Mouse (Mus musculus) ES-Bruce4 (cell line): ENCODE measurements around the gene Gal. TPM values are rescaled to one million over a fixed set of nuclear protein-coding genes. Genes with fewer than 3 reads are reported as not detected.
A peak's percentile ranks its signal among the peaks of the same experiment; 100 is the strongest.

Experiments used
- H3K27ac ChIP-seq: 2 replicates; pipeline ENCODE4 v1.5.1; 2012; ENCODE audit warnings: low read length, inconsistent platforms; ENCODE audit not compliant: insufficient read depth
- H3K27me3 ChIP-seq: 2 replicates; pipeline ENCODE4 v1.6.1; 2012; ENCODE audit warnings: mild to moderate bottlenecking, low read length, inconsistent platforms; ENCODE audit not compliant: control insufficient read depth, poor library complexity, insufficient read depth, severe bottlenecking
- H3K36me3 ChIP-seq: 2 replicates; pipeline ENCODE4 v1.6.1; 2012; ENCODE audit warnings: inconsistent platforms, mild to moderate bottlenecking, low read length, moderate library complexity; ENCODE audit not compliant: control insufficient read depth, poor library complexity, insufficient read depth, severe bottlenecking
- H3K4me1 ChIP-seq: one replicate; pipeline ENCODE4 v1.8.1; 2011; ENCODE audit warnings: low read length; ENCODE audit not compliant: control insufficient read depth, insufficient read depth
- H3K4me3 ChIP-seq: 2 replicates; pipeline ENCODE4 v1.5.1; 2011; ENCODE audit warnings: low read depth, mild to moderate bottlenecking, low read length
- H3K9ac ChIP-seq: 2 replicates; pipeline ENCODE4 v1.6.1; 2012; ENCODE audit warnings: low read depth, mild to moderate bottlenecking, inconsistent platforms; ENCODE audit not compliant: poor library complexity, severe bottlenecking
- H3K9me3 ChIP-seq: replicated peaks from 2 replicates; pipeline ENCODE4 v1.6.1; 2012; ENCODE audit warnings: mild to moderate bottlenecking, low read length, inconsistent platforms; ENCODE audit not compliant: control insufficient read depth, poor library complexity, insufficient read depth, severe bottlenecking
- CTCF ChIP-seq: IDR thresholded peaks from one replicate; pipeline ENCODE4 v1.8.1; 2011; ENCODE audit warnings: low read depth, low read length
- EP300 ChIP-seq: IDR thresholded peaks from 2 replicates; pipeline ENCODE4 v1.6.1; 2011; ENCODE audit warnings: low read depth, low read length; ENCODE audit not compliant: insufficient read depth
- POLR2A ChIP-seq: IDR thresholded peaks from one replicate; pipeline ENCODE4 v1.8.1; 2011; ENCODE audit warnings: low read length; ENCODE audit not compliant: insufficient read depth
- polyA plus RNA-seq: library from polyadenylated mRNA; stranded (reverse); fragments of >200 nt; gene quantifications from 2 replicates; pipeline ENCODE4 v1.2.4, GENCODE M21; 2011; ENCODE audit warnings: low read depth; ENCODE audit not compliant: missing spikeins, insufficient read depth, insufficient read length

Gal gene
- polyA plus RNA-seq, 1 experiment = 2.5 TPM

- H3K9me3 ChIP-seq = no peaks in the 10 kb centered on the region
- no peaks in the 10 kb centered on the region for H3K4me1 ChIP-seq
- H3K9ac ChIP-seq = no peak overlapping the region
- H3K27me3 ChIP-seq = no peaks in the 10 kb centered on the region
- H3K27ac ChIP-seq = no peak overlapping the region
- H3K36me3 ChIP-seq = no peaks in the 10 kb centered on the region
- no peak overlapping the region for H3K4me3 ChIP-seq
- no peak for TF ChIP-seq EP300
- TF ChIP-seq POLR2A = no peak
Observed at GRCm38 (mm10) chr19:3450714-3451113, 36.4 kb upstream of the Gal start.

GRCm38 (mm10) chr19:3449248-3449647, 34.9 kb upstream of the Gal start:
- H3K36me3 ChIP-seq = no peaks in the 10 kb centered on the region
- H3K4me1 ChIP-seq = no peaks in the 10 kb centered on the region
- no peak overlapping the region for H3K27ac ChIP-seq
- TF ChIP-seq CTCF (no peak), POLR2A (no peak), EP300 (no peak)
- no peaks in the 10 kb centered on the region for H3K9me3 ChIP-seq
- no peak overlapping the region for H3K9ac ChIP-seq
- no peaks in the 10 kb centered on the region for H3K27me3 ChIP-seq
- no peak overlapping the region for H3K4me3 ChIP-seq

GRCm38 (mm10) chr19:3447348-3447747, 33.0 kb upstream of the Gal start:
- H3K4me1 ChIP-seq = no peaks in the 10 kb centered on the region
- H3K36me3 ChIP-seq = no peaks in the 10 kb centered on the region
- H3K27me3 ChIP-seq = no peaks in the 10 kb centered on the region
- H3K9ac ChIP-seq = no peak overlapping the region
- no peak overlapping the region for H3K4me3 ChIP-seq
- TF ChIP-seq CTCF = peak; percentile 34
- TF ChIP-seq POLR2A = no peak
- no peak for TF ChIP-seq EP300
- no peaks in the 10 kb centered on the region for H3K9me3 ChIP-seq
- no peak overlapping the region for H3K27ac ChIP-seq

- Histone ChIP-seq H3K27me3 (no peaks in the 10 kb centered on the region), H3K36me3 (no peaks in the 10 kb centered on the region), H3K9ac (no peak overlapping the region), H3K27ac (no peak overlapping the region), H3K4me1 (peaks cover 2% of the 10 kb centered on the region), H3K9me3 (no peaks in the 10 kb centered on the region), H3K4me3 (no peak overlapping the region)
- no peak for TF ChIP-seq EP300
- no peak for TF ChIP-seq CTCF
- no peak for TF ChIP-seq POLR2A
Observed at GRCm38 (mm10) chr19:3441092-3441491, 26.7 kb upstream of the Gal start.

- Histone ChIP-seq H3K36me3 (no peaks in the 10 kb centered on the region), H3K9me3 (no peaks in the 10 kb centered on the region), H3K4me3 (no peak overlapping the region), H3K9ac (no peak overlapping the region), H3K4me1 (peaks cover 2% of the 10 kb centered on the region), H3K27me3 (no peaks in the 10 kb centered on the region), H3K27ac (no peak overlapping the region)
- no peak for TF ChIP-seq CTCF
Observed at GRCm38 (mm10) chr19:3440667-3441066, 26.3 kb upstream of the Gal start.

DNA sequence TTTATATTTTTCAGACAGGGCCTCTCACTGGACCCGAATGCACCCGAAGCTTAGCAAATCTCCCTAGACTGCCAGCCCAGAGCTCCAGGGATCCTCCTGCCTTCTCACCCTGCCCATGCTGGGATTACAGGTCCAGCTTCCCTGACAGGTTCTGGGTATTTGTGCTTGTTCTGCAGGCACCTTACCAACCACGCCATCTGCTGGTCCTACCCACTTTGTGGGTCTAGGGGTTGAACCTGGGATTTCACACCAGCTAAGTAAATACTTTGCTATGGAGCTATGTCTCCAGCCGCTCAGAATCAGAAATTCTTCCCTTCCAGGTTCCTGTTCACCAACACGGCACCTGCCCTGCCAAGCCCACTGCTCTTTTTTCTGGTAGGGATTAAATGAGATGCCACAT, 23.6 kb upstream of the Gal start:
- H3K9me3 ChIP-seq = no peaks in the 10 kb centered on the region
- no peak overlapping the region for H3K9ac ChIP-seq
- peak; percentile 48 for TF ChIP-seq CTCF
- TF ChIP-seq POLR2A = no peak
- no peak overlapping the region for H3K4me3 ChIP-seq
- no peaks in the 10 kb centered on the region for H3K27me3 ChIP-seq
- H3K27ac ChIP-seq = no peak overlapping the region
- H3K4me1 ChIP-seq = peaks cover 7% of the 10 kb centered on the region
- no peaks in the 10 kb centered on the region for H3K36me3 ChIP-seq
